Mouse (Mus musculus) kidney, embryonic 15.5 days (tissue): Measurements from ENCODE around the gene Irf2bp1. TPM values are rescaled to one million over a fixed set of nuclear protein-coding genes. Genes with fewer than 3 reads are reported as not detected.
A peak's percentile ranks its signal among the peaks of the same experiment; 100 is the strongest.

Experiments
- ATAC-seq: fragments of 200-750 bp; cut with Nextera tagmentation; replicated peaks from 2 replicates; pipeline ENCODE4 v1.8.0; 2017; ENCODE audit warnings: moderate TSS enrichment; ENCODE audit not compliant: low FRiP score
- H3K27ac ChIP-seq: fragments of 300-500 bp; sonication (generic); 2 replicates; pipeline ENCODE4 v1.5.1; 2015; ENCODE audit warnings: mild to moderate bottlenecking, inconsistent platforms
- H3K27me3 ChIP-seq: fragments of 300-500 bp; sonication (generic); 2 replicates; pipeline ENCODE4 v1.6.1; 2015; ENCODE audit warnings: inconsistent platforms
- H3K36me3 ChIP-seq: fragments of 300-500 bp; sonication (generic); 2 replicates; pipeline ENCODE4 v1.6.1; 2015; ENCODE audit warnings: inconsistent platforms
- H3K4me1 ChIP-seq: fragments of 300-500 bp; sonication (generic); 2 replicates; pipeline ENCODE4 v1.6.1; 2015; ENCODE audit warnings: inconsistent platforms
- H3K4me2 ChIP-seq: fragments of 300-500 bp; sonication (generic); 2 replicates; pipeline ENCODE4 v1.6.1; 2015; ENCODE audit warnings: moderate library complexity, mild to moderate bottlenecking, inconsistent platforms
- H3K4me3 ChIP-seq: fragments of 300-500 bp; sonication (generic); replicated peaks from 2 replicates; pipeline ENCODE4 v1.5.1; 2015; ENCODE audit warnings: mild to moderate bottlenecking, inconsistent platforms
- H3K9ac ChIP-seq: fragments of 300-500 bp; sonication (generic); 2 replicates; pipeline ENCODE4 v1.6.1; 2015; ENCODE audit warnings: mild to moderate bottlenecking, inconsistent platforms
- H3K9me3 ChIP-seq: fragments of 300-500 bp; sonication (generic); replicated peaks from 2 replicates; pipeline ENCODE4 v1.6.1; 2016; ENCODE audit warnings: inconsistent platforms
- WGBS: fragments of 180-500 bp; shearing (Covaris S2); methylation state at CpG from one replicate; pipeline ENCODE4 v1.1.7; 2015; ENCODE audit warnings: mixed read lengths; 5-methylcytosine and 5-hydroxymethylcytosine counted together
- polyA plus RNA-seq: library from polyadenylated mRNA; unstranded; fragments of >200 nt; fragmentation: Nextera tagmentation; extraction: Ambion mirVana; gene quantifications from 2 replicates; pipeline ENCODE4 v1.2.1, GENCODE M21; 2015

Gene Irf2bp1
- polyA plus RNA-seq, 1 experiment from 2014 or later: 24.1 TPM

- WGBS: 42% methylated on average over 2 of the region's 2 CpGs
- Histone ChIP-seq H3K4me1 (peaks cover 18% of the 10 kb centered on the region), H3K36me3 (no peaks in the 10 kb centered on the region), H3K4me3 (no peak within 1 kb of the TSS), H3K27ac (no peak within 1 kb of the TSS), H3K27me3 (peaks cover 10% of the 10 kb centered on the region), H3K9me3 (no peaks in the 10 kb centered on the region), H3K4me2 (no peak within 1 kb of the TSS), H3K9ac (no peak within 1 kb of the TSS)
- ATAC-seq: no peak
Measured at GRCm38 (mm10) chr7:18987100-18987499, 16.7 kb upstream of the Irf2bp1 start, which contains the start of gene Nanos2. Gene Nanos2, plus strand, starts transcription at chr7:18987400.

- WGBS: 77% methylated on average over 13 of the region's 13 CpGs
- no peak overlapping the region for H3K4me2 ChIP-seq
- H3K36me3 ChIP-seq: no peaks in the 10 kb centered on the region
- no peak overlapping the region for H3K4me3 ChIP-seq
- H3K27me3 ChIP-seq: peaks cover 17% of the 10 kb centered on the region
- H3K4me1 ChIP-seq: peaks cover 25% of the 10 kb centered on the region
- H3K9ac ChIP-seq: no peak overlapping the region
- ATAC-seq: no peak
- H3K27ac ChIP-seq: no peak overlapping the region
- H3K9me3 ChIP-seq: no peaks in the 10 kb centered on the region
Measured at GRCm38 (mm10) chr7:18987747-18988146, 16.1 kb upstream of the Irf2bp1 start.

DNA sequence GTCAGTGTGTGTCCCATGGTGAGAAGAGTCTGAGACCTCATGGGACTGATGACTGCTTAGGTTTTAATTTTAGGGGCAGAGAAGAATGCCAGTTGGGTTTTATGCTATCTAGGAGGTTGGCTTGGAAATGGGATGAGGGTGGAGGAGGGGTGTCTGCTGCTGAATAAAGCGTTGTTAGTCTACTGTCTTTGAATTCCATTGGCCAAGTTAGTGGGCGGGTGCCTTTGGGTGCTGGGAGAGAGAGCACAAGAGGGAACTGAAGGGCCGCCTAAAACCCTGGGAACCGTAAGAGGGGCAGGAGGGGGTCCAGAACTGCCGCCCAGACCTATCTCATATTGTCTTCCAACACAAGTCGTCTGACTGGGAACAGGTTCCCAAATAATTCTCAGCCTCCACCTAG is 15.1 kb upstream of the Irf2bp1 start:
- 68% methylated on average over 6 of the region's 6 CpGs for WGBS
- ATAC-seq: no peak
- Histone ChIP-seq H3K27me3 (peaks cover 27% of the 10 kb centered on the region), H3K9me3 (no peaks in the 10 kb centered on the region), H3K36me3 (peaks cover 4% of the 10 kb centered on the region; the same call in 1 of the 2 replicates), H3K4me1 (peaks cover 30% of the 10 kb centered on the region), H3K27ac (no peak overlapping the region), H3K9ac (no peak overlapping the region), H3K4me2 (no peak overlapping the region), H3K4me3 (no peak overlapping the region)

DNA sequence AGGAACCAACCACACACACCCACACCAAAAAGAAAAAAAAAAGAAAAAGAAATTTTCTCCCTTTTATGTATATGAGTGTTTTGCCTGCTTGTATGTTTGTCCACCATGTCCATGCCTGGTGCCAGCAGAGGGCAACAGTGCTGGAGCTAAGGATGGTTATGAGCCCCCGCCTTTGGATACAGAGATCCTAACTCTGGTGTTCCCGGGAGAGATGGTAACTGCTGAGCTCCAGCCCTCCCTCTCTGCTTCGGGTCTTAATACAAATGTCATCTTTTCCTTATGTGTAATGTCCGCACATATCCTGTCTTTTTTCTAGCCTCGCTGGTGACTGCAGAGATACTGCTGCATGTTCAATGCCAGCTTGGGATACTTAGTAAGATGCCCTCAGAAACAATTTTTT is 13.8 kb upstream of the Irf2bp1 start:
- Histone ChIP-seq H3K27me3 (peaks cover 27% of the 10 kb centered on the region), H3K4me3 (peak overlapping the region; percentile 55), H3K9me3 (no peaks in the 10 kb centered on the region), H3K4me1 (peaks cover 33% of the 10 kb centered on the region), H3K9ac (no peak overlapping the region), H3K4me2 (peak overlapping the region; percentile 92), H3K36me3 (peaks cover 5% of the 10 kb centered on the region; the same call in 1 of the 2 replicates), H3K27ac (peak overlapping the region; percentile 93)
- 8% methylated on average over 5 of the region's 5 CpGs for WGBS
- peak; percentile 8; the same call in 1 of the 2 replicates for ATAC-seq

- Histone ChIP-seq H3K27me3 (peaks cover 27% of the 10 kb centered on the region), H3K27ac (peak within 1 kb of the TSS; percentile 93), H3K4me3 (peak within 1 kb of the TSS; percentile 55), H3K4me1 (peaks cover 36% of the 10 kb centered on the region), H3K4me2 (peak within 1 kb of the TSS; percentile 92), H3K9ac (peak within 1 kb of the TSS; percentile 59), H3K36me3 (peaks cover 12% of the 10 kb centered on the region), H3K9me3 (no peaks in the 10 kb centered on the region)
- 0% methylated on average over 37 of the region's 37 CpGs for WGBS
- peak; percentile 96 for ATAC-seq
Measured at GRCm38 (mm10) chr7:18990601-18991295, 13.1 kb upstream of the Irf2bp1 start, which contains the start of gene Mypop. Gene Mypop, plus strand, starts transcription at chr7:18991245.

GRCm38 (mm10) chr7:18991660-18992293 is 12.1 kb upstream of the Irf2bp1 start:
- H3K4me2 ChIP-seq: peak overlapping the region; percentile 92
- no peak; the same call in 1 of the 2 replicates for ATAC-seq
- H3K27ac ChIP-seq: no peak overlapping the region
- peaks cover 22% of the 10 kb centered on the region for H3K36me3 ChIP-seq
- no peaks in the 10 kb centered on the region for H3K9me3 ChIP-seq
- under 1% methylated on average over 59 of the region's 59 CpGs for WGBS
- H3K4me3 ChIP-seq: peak overlapping the region; percentile 55
- peaks cover 36% of the 10 kb centered on the region for H3K4me1 ChIP-seq
- peak overlapping the region; percentile 59 for H3K9ac ChIP-seq
- peaks cover 27% of the 10 kb centered on the region for H3K27me3 ChIP-seq

GRCm38 (mm10) chr7:18992294-18992675 is 11.6 kb upstream of the Irf2bp1 start:
- 3% methylated on average over 31 of the region's 31 CpGs for WGBS
- peak overlapping the region; percentile 59 for H3K9ac ChIP-seq
- H3K36me3 ChIP-seq: peaks cover 24% of the 10 kb centered on the region

DNA sequence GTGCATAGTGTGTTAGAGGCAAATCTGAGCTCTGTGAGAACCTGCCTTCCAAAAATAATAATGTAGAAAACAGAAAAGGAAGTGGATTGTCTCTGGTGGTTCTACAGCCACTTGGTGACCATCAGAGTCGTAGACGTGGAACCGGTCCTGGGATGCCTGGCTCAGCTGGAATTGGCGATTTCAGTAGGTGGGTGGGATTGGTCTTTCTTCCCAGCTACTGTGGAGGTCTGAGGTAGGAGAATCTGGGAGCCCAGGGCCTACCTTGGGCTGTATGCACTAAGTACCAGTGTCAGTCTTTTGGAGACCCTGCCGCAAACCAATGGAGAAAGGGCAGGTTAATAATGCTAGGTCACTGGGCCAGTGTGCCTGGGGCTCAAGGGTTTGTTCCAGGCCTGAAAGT is 10.8 kb upstream of the Irf2bp1 start:
- Histone ChIP-seq H3K9ac (no peak overlapping the region), H3K4me2 (peak overlapping the region; percentile 92)

More at GRCm38 (mm10) chr7:18992294-18992675, 11.6 kb upstream of the Irf2bp1 start:
- no peak overlapping the region for H3K27ac ChIP-seq
- no peak for ATAC-seq
- H3K4me1 ChIP-seq: peaks cover 36% of the 10 kb centered on the region
- peak overlapping the region; percentile 92 for H3K4me2 ChIP-seq
- peaks cover 27% of the 10 kb centered on the region for H3K27me3 ChIP-seq
- no peaks in the 10 kb centered on the region for H3K9me3 ChIP-seq
- H3K4me3 ChIP-seq: peak overlapping the region; percentile 55

DNA sequence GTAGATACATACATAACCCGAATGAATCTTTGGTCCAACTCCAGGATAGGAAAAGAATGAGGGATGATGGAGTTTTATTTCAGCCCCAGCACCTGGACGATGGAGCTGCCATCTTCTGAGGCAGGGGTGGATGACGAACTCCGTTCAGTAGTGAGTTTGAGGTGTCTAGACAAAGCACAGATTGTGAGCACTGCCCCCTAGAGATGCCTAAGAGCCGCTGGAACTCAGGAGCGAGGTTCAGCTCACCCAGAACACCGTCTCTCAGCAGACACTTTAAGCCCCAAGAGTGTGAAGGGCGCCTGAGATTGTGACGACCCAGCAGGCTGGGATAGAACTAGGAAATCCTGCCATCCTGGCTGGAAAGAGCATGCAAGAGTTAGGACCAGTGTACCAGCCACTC is 5.0 kb upstream of the Irf2bp1 start:
- ATAC-seq: no peak
- peaks cover 26% of the 10 kb centered on the region for H3K36me3 ChIP-seq
- H3K9ac ChIP-seq: no peak overlapping the region
- H3K27me3 ChIP-seq: no peaks in the 10 kb centered on the region
- H3K4me1 ChIP-seq: peaks cover 40% of the 10 kb centered on the region
- WGBS: 46% methylated on average over 9 of the region's 9 CpGs
- no peak overlapping the region for H3K4me3 ChIP-seq
- H3K9me3 ChIP-seq: no peaks in the 10 kb centered on the region
- H3K4me2 ChIP-seq: no peak overlapping the region
- no peak overlapping the region for H3K27ac ChIP-seq

More for the DNA sequence above, 10.8 kb upstream of the Irf2bp1 start:
- no peak for ATAC-seq
- Histone ChIP-seq H3K36me3 (peaks cover 31% of the 10 kb centered on the region), H3K4me1 (peaks cover 36% of the 10 kb centered on the region), H3K9me3 (no peaks in the 10 kb centered on the region), H3K27me3 (peaks cover 27% of the 10 kb centered on the region), H3K27ac (no peak overlapping the region), H3K4me3 (peak overlapping the region; percentile 55; the same call in 1 of the 2 replicates)
- 91% methylated on average over 5 of the region's 5 CpGs for WGBS

DNA sequence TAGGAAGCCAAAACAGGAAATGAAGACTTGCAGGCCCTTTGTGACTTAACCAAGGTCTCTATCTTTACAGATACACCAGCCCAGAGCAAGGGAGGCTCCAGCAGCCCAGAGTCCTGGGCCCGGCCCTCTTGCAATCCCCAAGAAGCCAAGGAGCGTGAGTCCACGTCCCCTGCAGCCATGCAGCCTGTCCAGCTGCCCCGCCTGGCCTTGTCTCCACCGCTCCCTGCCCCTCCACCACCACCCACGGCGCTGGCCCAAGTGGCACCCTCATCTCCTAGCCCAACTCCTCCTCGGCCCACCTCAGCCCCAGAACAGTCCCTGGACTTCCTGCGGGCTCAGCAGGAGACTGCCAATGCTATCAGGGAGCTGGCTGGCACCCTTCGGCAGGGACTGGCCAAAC is 3.4 kb upstream of the Irf2bp1 start:
- H3K4me2 ChIP-seq: peak overlapping the region; percentile 64
- H3K27ac ChIP-seq: peak overlapping the region; percentile 74
- 52% methylated on average over 10 of the region's 10 CpGs for WGBS
- H3K4me1 ChIP-seq: peaks cover 45% of the 10 kb centered on the region
- H3K27me3 ChIP-seq: no peaks in the 10 kb centered on the region
- H3K9ac ChIP-seq: peak overlapping the region; percentile 42
- no peaks in the 10 kb centered on the region for H3K9me3 ChIP-seq
- no peak for ATAC-seq
- peak overlapping the region; percentile 43 for H3K4me3 ChIP-seq
- peaks cover 27% of the 10 kb centered on the region for H3K36me3 ChIP-seq

DNA sequence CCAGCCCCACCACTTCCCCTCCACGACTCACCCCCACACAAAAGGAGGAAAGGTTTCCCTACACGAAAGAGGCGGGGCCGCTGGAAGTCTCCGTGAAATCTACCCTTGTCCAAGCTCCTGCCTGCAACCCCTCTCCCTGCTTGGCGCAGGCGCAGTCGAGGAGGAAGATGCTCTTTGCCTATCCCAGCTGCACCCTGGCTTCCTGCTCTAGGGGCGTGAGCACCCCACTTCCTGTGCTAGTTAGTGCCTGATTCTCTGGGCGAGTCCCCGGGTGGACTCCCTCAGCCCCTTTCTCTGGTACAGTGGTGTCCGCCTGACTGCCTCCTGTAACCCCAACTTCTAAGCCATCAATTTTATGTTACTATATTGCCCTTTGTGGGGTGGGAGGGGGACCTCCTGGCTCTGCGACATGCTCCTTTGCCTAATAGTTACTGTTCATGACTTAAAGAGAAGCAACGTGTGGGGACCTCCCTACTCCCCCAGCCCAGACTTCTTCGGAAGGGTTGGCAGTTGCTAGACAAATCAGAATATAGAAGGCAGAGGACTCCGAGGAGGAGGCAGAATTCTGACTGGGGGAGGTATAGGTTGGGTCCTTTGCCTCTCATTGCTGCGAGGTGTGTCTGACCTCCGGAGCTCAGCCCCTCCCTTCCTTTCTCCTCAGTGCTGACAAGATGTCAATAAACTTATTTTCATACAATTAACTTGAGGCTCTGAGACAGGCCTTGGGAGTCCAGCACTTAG is 2.6 kb upstream of the Irf2bp1 start:
- H3K36me3 ChIP-seq: peaks cover 27% of the 10 kb centered on the region
- H3K27ac ChIP-seq: peak overlapping the region; percentile 74
- H3K27me3 ChIP-seq: no peaks in the 10 kb centered on the region
- 26% methylated on average over 17 of the region's 18 CpGs for WGBS
- H3K4me2 ChIP-seq: peak overlapping the region; percentile 64
- H3K9me3 ChIP-seq: no peaks in the 10 kb centered on the region
- peak overlapping the region; percentile 43 for H3K4me3 ChIP-seq
- ATAC-seq: 0 out of 2 replicates have a peak, but pooled peaks have one; percentile 10
- peak overlapping the region; percentile 42 for H3K9ac ChIP-seq
- H3K4me1 ChIP-seq: peaks cover 53% of the 10 kb centered on the region

DNA sequence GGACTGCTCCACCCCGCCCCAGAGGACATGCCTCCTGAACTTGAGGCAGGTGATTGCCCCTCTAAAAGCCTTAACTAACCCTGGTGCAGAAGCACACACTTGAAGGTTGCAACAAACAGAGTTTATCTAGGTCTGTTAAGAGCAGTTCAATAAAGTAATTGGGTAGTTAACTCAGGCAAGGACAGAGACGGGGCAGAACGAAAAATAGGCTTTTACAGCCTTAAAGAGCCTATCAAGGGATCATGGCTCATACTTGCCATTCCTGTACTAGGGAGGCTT is 2.1 kb upstream of the Irf2bp1 start:
- 45% methylated on average over 3 of the region's 3 CpGs for WGBS
- H3K9me3 ChIP-seq: no peaks in the 10 kb centered on the region
- peaks cover 58% of the 10 kb centered on the region for H3K4me1 ChIP-seq
- H3K4me2 ChIP-seq: peak overlapping the region; percentile 64
- H3K4me3 ChIP-seq: no peak overlapping the region
- peaks cover 25% of the 10 kb centered on the region for H3K36me3 ChIP-seq
- peak overlapping the region; percentile 42; the same call in 1 of the 2 replicates for H3K9ac ChIP-seq
- peak overlapping the region; percentile 74 for H3K27ac ChIP-seq
- ATAC-seq: no peak
- H3K27me3 ChIP-seq: no peaks in the 10 kb centered on the region
